Mouse (Mus musculus) small intestine, adult 2 months (tissue): ENCODE measurements at regions not wholly inside any gene's neighbourhood (a gene's known extent, or its start where the extent isn't known, plus 50 kb on each side); places are given as distances from the start of the nearest gene placed in this dataset.
"Not testable (repeated sequence)": the region's sequence is repeated elsewhere in the genome, so short reads cannot be mapped to it uniquely, and the experiment has no call there.

Experiments used
- H3K27ac ChIP-seq: fragments of 200-500 bp; 2 replicates; pipeline ENCODE4 v1.5.1; 2012; ENCODE audit warnings: low read depth, low read length, control low read depth, inconsistent platforms; ENCODE audit not compliant: insufficient read depth
- H3K27me3 ChIP-seq: fragments of 200-500 bp; 2 replicates; pipeline ENCODE4 v1.6.1; 2012; ENCODE audit warnings: mild to moderate bottlenecking, moderate library complexity, low read length, inconsistent platforms; ENCODE audit not compliant: control insufficient read depth, insufficient read depth
- H3K36me3 ChIP-seq: fragments of 200-500 bp; 2 replicates; pipeline ENCODE4 v1.6.1; 2012; ENCODE audit warnings: mild to moderate bottlenecking, low read length, control low read depth, inconsistent platforms; ENCODE audit not compliant: control insufficient read depth, insufficient read depth
- H3K4me1 ChIP-seq: fragments of 200-500 bp; 2 replicates; pipeline ENCODE4 v1.6.1; 2012; ENCODE audit warnings: low read length, inconsistent platforms, mixed read lengths; ENCODE audit not compliant: control insufficient read depth, insufficient read depth, insufficient read length
- H3K4me3 ChIP-seq: fragments of 200-500 bp; 2 replicates; pipeline ENCODE4 v1.5.1; 2012; ENCODE audit warnings: low read depth, mild to moderate bottlenecking, control low read depth, inconsistent platforms, low read length, moderate library complexity
- CTCF ChIP-seq: fragments of 200-500 bp; IDR thresholded peaks from 2 replicates; pipeline ENCODE4 v1.5.1; 2012; ENCODE audit warnings: low read depth, mild to moderate bottlenecking, control low read depth, inconsistent platforms, low read length, moderate library complexity, mixed read lengths; ENCODE audit not compliant: insufficient replicate concordance, insufficient read length; ENCODE audit errors: extremely low read depth
- POLR2A ChIP-seq: fragments of 200-500 bp; IDR thresholded peaks from 2 replicates; pipeline ENCODE4 v1.6.1; 2012; ENCODE audit warnings: low read depth, mild to moderate bottlenecking, control low read depth, inconsistent platforms, low read length, moderate library complexity
- WGBS: fragments of 180-500 bp; shearing (Covaris S2); methylation state at CpG from one replicate; pipeline ENCODE4 v1.1.7; 2018; 5-methylcytosine and 5-hydroxymethylcytosine counted together

DNA sequence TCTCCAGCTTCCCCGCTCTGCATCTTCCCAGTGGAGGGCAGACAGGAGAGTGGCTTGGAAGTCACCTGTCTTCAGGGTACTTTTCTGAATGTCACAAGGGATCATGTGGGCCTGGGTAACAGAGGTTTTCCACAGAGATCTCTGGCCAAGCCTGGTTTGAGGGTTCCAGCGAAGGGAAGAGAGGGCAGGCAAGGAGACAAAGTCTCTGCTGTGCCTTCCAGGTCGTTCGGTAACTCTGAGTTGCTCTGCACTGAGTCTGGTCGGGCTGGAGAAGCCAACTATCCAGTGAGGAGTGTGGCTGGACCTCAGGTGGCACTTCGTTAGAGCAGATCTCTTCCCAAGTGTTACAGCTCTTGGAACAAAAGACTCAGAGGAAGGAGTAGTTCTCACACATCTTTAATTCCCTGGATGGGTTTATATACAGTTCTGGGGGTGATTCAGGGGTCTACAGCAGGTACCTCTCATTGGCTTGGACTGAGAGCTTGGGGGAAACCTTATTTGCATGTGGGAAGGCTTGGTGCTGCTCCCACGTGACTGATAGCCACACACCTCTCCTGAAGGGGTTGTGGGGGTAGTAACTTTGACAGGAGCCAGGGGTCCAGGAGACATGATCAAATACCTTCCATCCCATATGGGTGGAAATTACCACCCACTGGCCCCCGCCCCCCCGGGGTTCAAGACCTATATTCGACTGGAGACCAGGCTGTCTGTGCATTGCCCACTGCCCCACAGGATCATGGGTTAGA is 71.1 kb downstream of the Tex35 start:
- Histone ChIP-seq H3K27ac (no peak overlapping the region), H3K36me3 (no peaks in the 10 kb centered on the region), H3K27me3 (no peaks in the 10 kb centered on the region), H3K4me1 (peaks cover 4% of the 10 kb centered on the region; the same call in 1 of the 2 replicates), H3K4me3 (no peak overlapping the region)
- no peak for TF ChIP-seq POLR2A
- TF ChIP-seq CTCF, result no peak
- WGBS, result 89% methylated on average over 10 of the region's 10 CpGs

DNA sequence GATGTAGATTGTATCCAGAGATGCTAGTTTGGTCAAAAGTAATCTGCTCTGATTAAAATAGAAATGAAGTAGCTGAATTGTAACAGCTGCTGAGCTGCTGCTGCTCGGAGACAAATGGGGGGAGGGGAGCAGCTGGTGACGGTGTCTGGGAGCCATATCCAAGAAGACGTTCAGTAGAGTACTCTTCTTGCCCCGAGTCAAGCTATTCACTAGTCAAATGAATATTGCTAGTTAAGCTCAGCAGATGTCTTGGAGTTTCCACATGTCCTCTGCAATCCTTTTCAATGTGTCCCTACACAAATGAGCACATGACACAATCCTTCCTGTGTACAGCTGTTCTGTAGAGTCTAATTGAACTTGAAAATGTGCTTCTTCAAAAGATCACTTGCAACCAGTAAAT is 71.7 kb downstream of the Tex35 start:
- 71% methylated on average over 4 of the region's 4 CpGs for WGBS
- no peaks in the 10 kb centered on the region for H3K36me3 ChIP-seq
- no peak overlapping the region for H3K27ac ChIP-seq
- H3K4me3 ChIP-seq, result no peak overlapping the region
- H3K4me1 ChIP-seq, result peaks cover 4% of the 10 kb centered on the region; the same call in 1 of the 2 replicates
- H3K27me3 ChIP-seq, result no peaks in the 10 kb centered on the region
- TF ChIP-seq CTCF (no peak), POLR2A (no peak)

DNA sequence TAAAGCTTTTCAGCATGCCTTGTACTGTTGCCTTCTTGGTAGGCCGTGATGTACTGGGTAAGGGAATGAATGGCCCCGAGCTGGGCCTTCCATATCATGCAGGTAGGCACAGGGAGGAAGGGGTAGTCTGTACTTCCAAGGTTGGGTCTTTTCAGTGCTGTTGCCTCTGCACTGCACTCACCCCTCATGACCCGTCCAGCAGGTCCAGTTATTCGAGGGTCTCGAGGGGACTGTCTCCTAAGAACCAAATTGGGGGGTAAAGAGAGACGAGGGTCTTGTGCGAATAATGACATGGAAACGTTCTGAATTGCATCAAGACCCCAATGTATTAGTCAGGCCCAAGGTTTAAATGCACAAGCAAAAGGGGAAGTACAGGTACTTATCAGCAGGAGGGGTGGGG is 73.3 kb downstream of the Tex35 start:
- not testable (repeated sequence) for H3K4me1 ChIP-seq, H3K27me3 ChIP-seq, H3K4me3 ChIP-seq, H3K36me3 ChIP-seq, H3K27ac ChIP-seq
- 94% methylated on average over 8 of the region's 8 CpGs for WGBS

DNA sequence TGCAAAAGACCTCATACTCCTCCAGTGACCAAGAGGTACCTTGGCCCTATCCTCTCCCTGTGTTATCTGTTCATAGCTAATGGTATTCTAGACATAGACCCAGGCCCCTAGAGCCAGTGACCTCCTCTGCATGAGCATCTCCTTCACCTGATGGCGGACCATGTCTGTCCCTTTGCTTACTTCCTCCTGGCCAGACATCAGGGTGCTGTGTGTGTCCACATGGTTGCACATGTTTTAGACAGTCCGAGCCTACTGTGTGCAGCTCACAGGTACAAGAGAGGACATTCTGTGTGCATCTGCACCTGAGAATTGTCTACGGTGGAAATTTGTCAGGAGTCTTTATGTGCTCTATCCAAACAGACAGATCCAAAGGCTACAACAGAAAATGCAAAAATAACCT is 79.8 kb downstream of the Tex35 start:
- no peak for TF ChIP-seq POLR2A
- H3K27ac ChIP-seq, result no peak overlapping the region
- 87% methylated on average over 3 of the region's 3 CpGs for WGBS

DNA sequence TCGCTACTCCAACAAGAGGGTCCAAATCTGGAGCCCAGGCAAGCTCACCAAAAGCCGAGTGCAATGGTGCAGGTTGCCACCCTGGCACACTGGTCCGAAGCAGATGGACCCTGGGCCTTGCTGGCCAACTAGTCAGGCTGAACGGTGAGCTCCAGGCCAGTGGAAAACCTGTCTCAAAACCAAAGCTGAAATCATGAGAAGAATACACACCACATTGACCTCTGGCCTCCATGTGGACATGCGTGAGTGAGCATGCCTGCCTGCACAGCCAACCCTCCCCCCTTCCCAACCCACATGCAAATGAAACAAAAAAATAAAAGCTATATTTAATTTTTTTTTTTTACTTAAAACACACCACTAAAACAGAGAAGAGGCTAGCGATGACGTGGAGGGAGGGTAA is 80.8 kb downstream of the Tex35 start:
- WGBS, result 94% methylated on average over 7 of the region's 7 CpGs
- no peak overlapping the region for H3K27ac ChIP-seq
- no peaks in the 10 kb centered on the region for H3K27me3 ChIP-seq

More for the DNA sequence above, 79.8 kb downstream of the Tex35 start:
- Histone ChIP-seq H3K36me3 (no peaks in the 10 kb centered on the region), H3K27me3 (no peaks in the 10 kb centered on the region), H3K4me1 (no peaks in the 10 kb centered on the region), H3K4me3 (no peak overlapping the region)

DNA sequence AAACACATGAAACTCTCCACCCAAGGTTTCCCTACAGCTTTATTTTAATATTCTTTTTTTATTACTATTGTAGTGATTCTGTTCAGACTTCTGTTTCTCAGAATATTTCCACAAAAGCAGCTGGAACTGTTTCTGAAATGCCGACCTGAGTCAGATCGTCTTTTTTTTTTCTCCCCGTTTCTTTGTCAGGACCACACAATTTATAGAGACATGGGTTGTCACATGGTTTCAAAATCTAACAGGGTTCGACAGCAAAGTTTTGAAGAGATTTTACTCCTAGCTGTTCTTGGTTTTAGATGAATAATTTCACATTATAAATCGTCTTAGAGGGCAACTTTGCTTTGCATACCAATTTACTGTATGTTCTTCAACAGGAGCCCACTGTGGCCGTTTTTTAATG is 84.0 kb upstream of the Ralgps2 start:
- no peak overlapping the region for H3K4me3 ChIP-seq
- no peaks in the 10 kb centered on the region; the same call in 1 of the 2 replicates for H3K4me1 ChIP-seq
- no peak overlapping the region for H3K27ac ChIP-seq
- H3K36me3 ChIP-seq, result no peaks in the 10 kb centered on the region
- WGBS, result 80% methylated on average over 6 of the region's 6 CpGs
- no peak for TF ChIP-seq CTCF
- no peak for TF ChIP-seq POLR2A
- H3K27me3 ChIP-seq, result no peaks in the 10 kb centered on the region

More for the DNA sequence above, 80.8 kb downstream of the Tex35 start:
- Histone ChIP-seq H3K36me3 (no peaks in the 10 kb centered on the region), H3K4me3 (no peak overlapping the region), H3K4me1 (no peaks in the 10 kb centered on the region)
- no peak for TF ChIP-seq CTCF
- TF ChIP-seq POLR2A, result no peak

DNA sequence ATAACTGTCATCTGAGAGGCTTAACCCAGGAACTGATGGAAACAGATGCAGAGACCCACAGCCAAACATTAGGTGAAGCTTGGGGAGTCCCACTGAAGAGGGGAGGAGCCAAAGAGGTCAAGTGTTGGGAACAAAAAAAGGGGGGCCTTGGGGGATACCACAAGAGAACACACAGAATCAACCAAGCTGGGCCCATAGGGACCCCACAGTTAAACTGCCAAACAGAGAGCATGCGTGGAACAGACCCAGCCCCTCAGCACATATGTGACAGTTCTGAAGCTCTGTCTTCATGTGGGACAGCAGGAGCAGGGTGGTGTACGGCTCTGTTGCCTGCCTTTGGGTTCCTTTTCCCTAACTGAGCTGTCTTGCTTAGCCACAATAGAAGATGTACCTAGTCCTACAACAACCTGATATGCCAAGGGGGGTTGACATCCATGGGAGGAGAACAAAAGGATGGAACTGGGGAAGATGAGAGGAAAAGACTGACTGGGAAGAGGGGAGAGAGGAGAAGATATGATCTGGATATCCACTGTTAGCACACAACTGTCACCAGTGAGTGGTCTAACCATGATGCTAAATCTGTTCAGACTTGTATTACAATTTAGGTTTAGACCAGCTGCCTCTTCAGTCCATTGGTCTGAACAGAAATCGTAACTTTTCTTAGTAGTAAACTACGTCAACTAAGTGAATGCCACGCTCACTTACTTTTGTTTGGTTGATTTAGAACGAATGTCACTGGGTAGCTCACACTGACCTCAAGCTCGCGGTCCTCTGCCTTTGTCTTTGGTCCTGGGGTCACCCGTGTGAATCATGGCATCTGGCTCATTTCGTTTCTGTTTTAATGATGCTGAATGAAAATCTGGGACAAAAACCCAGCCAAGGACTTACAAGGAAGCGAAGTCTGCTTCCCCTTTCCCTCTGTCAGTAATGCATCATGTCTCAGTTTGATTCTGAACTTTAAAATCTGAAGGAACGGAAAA is 83.3 kb upstream of the Ralgps2 start:
- H3K27me3 ChIP-seq, result no peaks in the 10 kb centered on the region
- WGBS, result 86% methylated on average over 12 of the region's 12 CpGs
- H3K4me3 ChIP-seq, result no peak overlapping the region
- TF ChIP-seq CTCF (no peak), POLR2A (no peak)
- H3K36me3 ChIP-seq, result no peaks in the 10 kb centered on the region
- H3K4me1 ChIP-seq, result no peaks in the 10 kb centered on the region; the same call in 1 of the 2 replicates
- H3K27ac ChIP-seq, result no peak overlapping the region; the same call in 1 of the 2 replicates
